Mouse (Mus musculus) spleen, adult 10 weeks (tissue): Measurements from ENCODE around the gene Ramp2. TPM values are rescaled to one million over a fixed set of nuclear protein-coding genes. Genes with fewer than 3 reads are reported as not detected.

Source experiments
- polyA plus RNA-seq: library from polyadenylated mRNA; stranded (reverse); fragments of 350-450 nt; fragmentation: Illumina TruSeq; extraction: RNeasy Lipid Tissue Mini Kit (QIAGEN cat#74804); gene quantifications from one replicate; pipeline ENCODE4 v1.2.3, GENCODE M21; 2015; ENCODE audit warnings: low replicate concordance; ENCODE audit not compliant: insufficient read depth

The Ramp2 gene
- 39.4 TPM for polyA plus RNA-seq

GRCm38 (mm10) chr11:101245855-101246701 lies at the start of gene Ramp2:
TSS of gene Ramp2 (plus strand) at chr11:101246028.

GRCm38 (mm10) chr11:101226065-101226701 lies 19.6 kb upstream of the Ramp2 start, which contains the start of gene Ezh1:
TSS of gene Ezh1 (minus strand) at chr11:101226463.

DNA sequence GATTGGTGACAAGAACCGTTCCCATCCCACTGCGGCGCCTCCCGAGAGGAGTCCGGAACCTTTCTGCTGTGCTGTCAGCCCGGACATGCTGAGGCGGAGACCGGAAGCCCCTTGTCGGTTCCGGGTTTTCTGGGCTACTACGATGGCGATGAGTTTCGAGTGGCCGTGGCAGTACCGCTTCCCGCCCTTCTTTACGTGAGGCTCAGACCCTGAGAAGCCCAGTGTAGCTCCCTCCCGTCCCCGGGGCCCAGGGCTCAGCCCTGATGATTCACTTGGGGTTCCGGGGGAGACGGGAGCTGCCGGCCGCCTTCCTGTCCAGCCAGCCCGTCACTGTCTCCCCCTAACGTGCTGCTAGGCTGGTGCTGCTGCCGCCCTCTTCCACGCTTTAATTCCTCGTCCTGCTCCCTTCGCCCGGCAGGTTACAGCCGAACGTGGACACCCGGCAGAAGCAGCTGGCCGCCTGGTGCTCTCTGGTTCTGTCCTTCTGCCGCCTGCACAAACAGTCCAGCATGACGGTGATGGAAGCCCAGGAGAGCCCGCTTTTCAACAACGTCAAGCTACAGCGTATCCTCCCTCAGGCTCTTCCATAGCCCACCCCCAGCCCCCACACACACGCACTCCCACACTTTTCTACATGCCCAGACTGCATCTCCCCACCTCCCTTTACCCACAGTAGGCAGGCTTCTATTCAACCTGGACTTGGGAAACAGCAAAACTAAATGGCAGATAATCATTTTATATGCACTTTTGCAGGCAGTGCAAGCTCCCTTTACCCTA lies 8.0 kb downstream of the Ramp2 start, which contains the start of gene Vps25:
TSS of gene Vps25 (plus strand) at position 95 of the 777 bp plus-strand sequence.

DNA sequence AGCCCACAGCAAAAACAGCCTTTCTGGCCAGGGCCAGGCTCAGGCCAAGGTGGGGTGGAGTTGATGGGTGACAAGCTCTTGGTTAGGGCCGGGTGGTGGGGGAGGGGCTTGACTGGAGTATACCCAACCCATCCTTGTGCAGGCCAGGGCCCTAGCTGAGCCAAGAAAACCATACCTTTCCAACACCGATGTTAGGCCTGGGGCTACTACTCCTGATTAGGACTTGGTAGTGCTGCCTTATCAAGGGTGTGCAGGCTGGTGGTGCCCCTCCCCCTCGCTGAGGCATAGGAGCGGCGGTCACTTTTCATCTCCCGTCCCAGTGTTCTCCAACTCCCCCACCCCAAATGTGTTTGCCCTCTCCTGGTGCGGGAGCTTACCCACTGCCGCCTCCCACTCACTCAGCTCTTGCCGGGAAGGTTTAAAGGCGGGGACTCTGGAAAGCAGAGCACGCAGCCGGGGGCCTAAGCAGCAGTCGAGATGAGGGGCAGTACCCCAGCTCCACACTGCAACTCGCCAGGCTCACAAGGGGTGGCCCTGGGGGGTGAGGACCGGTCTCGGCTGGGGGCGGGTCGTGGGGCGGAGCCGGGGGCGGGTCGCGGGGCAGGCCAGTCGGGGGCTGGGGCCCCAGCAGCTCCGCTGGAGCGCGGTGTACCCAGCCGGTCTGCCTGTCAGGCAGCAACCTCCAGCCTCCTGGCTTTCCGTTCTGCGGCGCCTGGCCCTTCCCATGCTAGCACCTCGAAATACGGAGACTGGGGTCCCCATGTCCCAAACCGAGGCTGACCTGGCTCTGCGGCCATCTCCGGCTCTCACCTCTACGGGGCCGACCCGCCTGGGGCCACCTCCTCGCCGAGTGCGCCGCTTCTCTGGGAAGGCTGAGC lies 14.4 kb downstream of the Ramp2 start, which contains the start of gene Wnk4:
TSS of gene Wnk4 (plus strand) at position 620 of the 878 bp plus-strand sequence.

GRCm38 (mm10) chr11:101278223-101279192 lies 32.7 kb downstream of the Ramp2 start, which contains the start of the genes Cntd1 and Coa3:
TSS of gene Cntd1 (plus strand) at chr11:101279012.
TSS of gene Coa3 (minus strand) at chr11:101279114.

DNA sequence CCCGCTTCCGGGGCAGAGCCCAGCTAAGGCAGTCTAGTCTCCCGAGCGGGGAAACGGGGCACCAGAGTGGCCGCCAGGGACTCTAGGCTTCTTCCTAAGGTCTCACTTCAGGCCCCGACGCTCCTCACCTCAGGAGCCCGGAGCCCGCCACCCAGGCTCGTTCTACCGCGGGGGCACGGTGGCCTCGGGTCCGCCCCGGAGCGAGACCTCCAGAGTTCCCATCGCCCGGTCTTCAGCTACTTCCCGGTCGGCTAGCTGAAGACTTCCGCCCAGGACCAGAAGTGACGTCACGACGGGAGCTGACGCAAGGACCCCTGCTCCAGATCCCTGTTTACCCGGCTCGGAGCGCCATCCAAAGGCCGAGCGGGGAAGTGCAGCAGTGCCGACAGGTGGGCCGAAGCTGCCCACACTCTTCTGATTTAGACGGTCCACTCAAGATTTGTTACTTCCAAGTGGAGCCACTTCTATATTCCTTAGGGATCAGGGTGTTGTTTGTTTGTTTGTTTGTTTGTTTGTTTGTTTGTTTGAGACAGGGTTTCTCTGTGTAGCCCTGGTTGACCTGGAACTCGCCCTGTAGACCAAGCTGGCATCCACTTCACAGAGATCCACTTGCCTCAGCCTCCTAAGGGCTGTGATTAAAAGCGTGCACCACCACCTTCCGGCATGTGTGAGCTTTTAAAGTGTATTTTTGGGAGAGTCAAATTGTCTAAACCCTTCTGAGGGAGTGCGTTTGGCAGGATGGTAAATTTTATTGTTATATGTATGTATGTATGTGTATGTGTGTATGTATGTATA lies 56.4 kb downstream of the Ramp2 start, which contains the start of gene Becn1:
TSS of gene Becn1 (minus strand) at position 283 of the 795 bp plus-strand sequence.

Other genes starting within 250 kb of the Ramp2 start
- gene Atp6v0a1, start 236.6 kb upstream of the Ramp2 start, polyA plus RNA-seq: 47.4 TPM
- gene Naglu, start 176.0 kb upstream of the Ramp2 start, polyA plus RNA-seq: 6.9 TPM
- 0.70 TPM for gene Hsd17b1, start 167.6 kb upstream of the Ramp2 start, polyA plus RNA-seq
- gene Coasy, start 163.5 kb upstream of the Ramp2 start, polyA plus RNA-seq: 10.9 TPM
- 64.9 TPM for gene Mlx, start 158.8 kb upstream of the Ramp2 start, polyA plus RNA-seq
- gene Psmc3ip, start 150.6 kb upstream of the Ramp2 start, polyA plus RNA-seq: 5.5 TPM
- gene Retreg3, start 126.1 kb upstream of the Ramp2 start, polyA plus RNA-seq: 94.9 TPM
- gene Tubg1, start 126.1 kb upstream of the Ramp2 start, polyA plus RNA-seq: 7.7 TPM
- gene Tubg2, start 90.1 kb upstream of the Ramp2 start, polyA plus RNA-seq: 1.6 TPM
- gene Cntnap1, start 75.5 kb upstream of the Ramp2 start, polyA plus RNA-seq: 0.69 TPM
- gene Plekhh3, start 74.7 kb upstream of the Ramp2 start, polyA plus RNA-seq: 0.40 TPM
- gene Ccr10, start 70.6 kb upstream of the Ramp2 start, polyA plus RNA-seq: not detected
- 58.1 TPM for gene Ezh1, start 19.6 kb upstream of the Ramp2 start, polyA plus RNA-seq
- 112 TPM for gene Vps25, start 7.7 kb downstream of the Ramp2 start, polyA plus RNA-seq
- gene Wnk4, start 14.5 kb downstream of the Ramp2 start, polyA plus RNA-seq: 1.3 TPM
- gene Cntd1, start 33.0 kb downstream of the Ramp2 start, polyA plus RNA-seq: 1.3 TPM
- gene Coa3, start 33.1 kb downstream of the Ramp2 start, polyA plus RNA-seq: 44.5 TPM
- gene Becn1, start 56.3 kb downstream of the Ramp2 start, polyA plus RNA-seq: 156 TPM
- gene Psme3, start 70.2 kb downstream of the Ramp2 start, polyA plus RNA-seq: 225 TPM
- 5.3 TPM for gene Aoc2, start 79.0 kb downstream of the Ramp2 start, polyA plus RNA-seq
- gene Aoc3, start 84.6 kb downstream of the Ramp2 start, polyA plus RNA-seq: 1.8 TPM
- gene G6pc, start 121.5 kb downstream of the Ramp2 start, polyA plus RNA-seq: not detected
- 21.1 TPM for gene Aarsd1, start 171.6 kb downstream of the Ramp2 start, polyA plus RNA-seq
- gene Gm27029, start 178.8 kb downstream of the Ramp2 start, polyA plus RNA-seq: 0.90 TPM
- 12.0 TPM for gene Rundc1, start 179.1 kb downstream of the Ramp2 start, polyA plus RNA-seq
- gene Ptges3l, start 179.3 kb downstream of the Ramp2 start, polyA plus RNA-seq: 1.5 TPM
- 251 TPM for gene Rpl27, start 196.3 kb downstream of the Ramp2 start, polyA plus RNA-seq
- gene Ifi35, start 202.4 kb downstream of the Ramp2 start, polyA plus RNA-seq: 55.0 TPM
- 1.6 TPM for gene Rnd2, start 219.0 kb downstream of the Ramp2 start, polyA plus RNA-seq
- 22.6 TPM for gene Vat1, start 220.2 kb downstream of the Ramp2 start, polyA plus RNA-seq